Mouse (Mus musculus): ENCODE results near the gene Stk4. TPM values are rescaled to one million over a fixed set of nuclear protein-coding genes. Genes with fewer than 3 reads are reported as not detected.

Stk4 gene
- polyA plus RNA-seq, 1 experiment = 20.9 TPM

DNA sequence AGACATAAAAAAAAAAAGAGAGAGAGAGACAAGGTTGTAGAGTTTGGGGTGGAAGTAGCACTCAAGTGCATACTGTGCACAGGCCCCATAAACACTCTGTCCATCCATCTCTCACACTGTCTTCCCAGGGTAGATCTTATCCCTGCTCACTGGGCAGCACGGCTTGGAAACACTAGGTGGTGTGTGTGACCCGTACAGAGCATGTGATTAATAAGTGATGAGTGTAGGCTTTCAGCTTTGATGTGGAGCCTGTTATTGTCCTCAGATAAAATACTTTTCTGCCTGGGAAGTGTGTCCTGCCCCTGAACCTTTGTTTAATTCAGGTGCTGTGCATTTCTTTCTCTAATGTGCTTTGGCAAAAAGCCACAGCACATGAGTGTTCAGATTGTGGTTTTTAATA, 66.3 kb downstream of the Stk4 start:
- peaks cover 5% of the 10 kb centered on the region; the same call in 1 of the 2 replicates for H3K4me1 ChIP-seq (ENCODE audit: control insufficient read depth, insufficient read depth, low read length)
- no peak overlapping the region for H3K27ac ChIP-seq (ENCODE audit: insufficient read depth, low read length)
- TF ChIP-seq POLR2A (IDR thresholded peaks at IDR 0.05; ENCODE audit: extremely low read depth, insufficient read depth, low read length) = no peak
- peak; percentile 29; the same call in 1 of the 2 replicates for TF ChIP-seq CTCF (IDR thresholded peaks at IDR 0.05; ENCODE audit: extremely low read depth, insufficient read depth, low read length)
- H3K4me3 ChIP-seq (ENCODE audit: insufficient read depth, low read length) = no peak overlapping the region

DNA sequence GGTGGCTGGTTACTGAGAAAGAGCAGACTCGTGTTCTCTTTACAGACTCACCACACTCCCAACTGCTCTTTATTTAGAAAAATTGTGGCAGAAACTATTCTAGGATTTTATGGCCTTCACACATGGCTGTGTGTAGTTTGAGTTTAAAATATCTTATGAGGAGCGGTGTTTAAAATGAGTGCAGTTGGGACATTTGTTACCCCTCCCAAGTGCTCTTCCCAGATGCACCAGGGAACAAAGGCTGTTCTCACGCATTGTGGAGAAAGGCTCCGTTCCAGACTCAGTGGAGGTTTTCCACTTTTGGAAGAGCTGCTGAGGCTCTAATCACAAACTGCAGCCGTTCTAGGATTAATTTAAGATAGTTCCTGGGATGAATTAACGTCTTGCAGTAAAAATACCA, 67.6 kb downstream of the Stk4 start:
- no peak for TF ChIP-seq CTCF (IDR thresholded peaks at IDR 0.05; ENCODE audit: extremely low read depth, insufficient read depth, low read length)
- TF ChIP-seq POLR2A (IDR thresholded peaks at IDR 0.05; ENCODE audit: extremely low read depth, insufficient read depth, low read length) = no peak
- H3K4me1 ChIP-seq (ENCODE audit: control insufficient read depth, insufficient read depth, low read length) = peaks cover 7% of the 10 kb centered on the region; the same call in 1 of the 2 replicates
- no peak overlapping the region for H3K4me3 ChIP-seq (ENCODE audit: insufficient read depth, low read length)
- peak overlapping the region; percentile 80 for H3K27ac ChIP-seq (ENCODE audit: insufficient read depth, low read length)

GRCm38 (mm10) chr2:164142021-164142420, 71.9 kb downstream of the Stk4 start:
- TF ChIP-seq POLR2A (IDR thresholded peaks at IDR 0.05; ENCODE audit: extremely low read depth, insufficient read depth, low read length) (no peak), CTCF (IDR thresholded peaks at IDR 0.05; ENCODE audit: extremely low read depth, insufficient read depth, low read length) (no peak)
- peak overlapping the region; percentile 14 for H3K27ac ChIP-seq (ENCODE audit: insufficient read depth, low read length)
- peaks cover 7% of the 10 kb centered on the region; the same call in 1 of the 2 replicates for H3K4me1 ChIP-seq (ENCODE audit: control insufficient read depth, insufficient read depth, low read length)
- no peak overlapping the region for H3K4me3 ChIP-seq (ENCODE audit: insufficient read depth, low read length)

- Histone ChIP-seq H3K4me3 (ENCODE audit: insufficient read depth, low read length) (no peak overlapping the region), H3K4me1 (ENCODE audit: control insufficient read depth, insufficient read depth, low read length) (peaks cover 2% of the 10 kb centered on the region; the same call in 1 of the 2 replicates), H3K27ac (ENCODE audit: insufficient read depth, low read length) (no peak overlapping the region)
- TF ChIP-seq POLR2A (IDR thresholded peaks at IDR 0.05; ENCODE audit: extremely low read depth, insufficient read depth, low read length) = no peak
Observed at GRCm38 (mm10) chr2:164144025-164144424, 73.9 kb downstream of the Stk4 start.

- H3K4me1 ChIP-seq (ENCODE audit: control insufficient read depth, insufficient read depth, low read length) = peaks cover 2% of the 10 kb centered on the region; the same call in 1 of the 2 replicates
- H3K27ac ChIP-seq (ENCODE audit: insufficient read depth, low read length) = no peak overlapping the region
- TF ChIP-seq POLR2A (IDR thresholded peaks at IDR 0.05; ENCODE audit: extremely low read depth, insufficient read depth, low read length) (no peak), CTCF (IDR thresholded peaks at IDR 0.05; ENCODE audit: extremely low read depth, insufficient read depth, low read length) (no peak)
- no peak overlapping the region for H3K4me3 ChIP-seq (ENCODE audit: insufficient read depth, low read length)
Observed at GRCm38 (mm10) chr2:164144541-164144940, 74.4 kb downstream of the Stk4 start.

GRCm38 (mm10) chr2:164146556-164146955, 76.4 kb downstream of the Stk4 start:
- Histone ChIP-seq H3K27ac (ENCODE audit: insufficient read depth, low read length) (no peak overlapping the region), H3K4me3 (ENCODE audit: insufficient read depth, low read length) (no peak overlapping the region), H3K4me1 (ENCODE audit: control insufficient read depth, insufficient read depth, low read length) (peaks cover 2% of the 10 kb centered on the region; the same call in 1 of the 2 replicates)
- TF ChIP-seq CTCF (IDR thresholded peaks at IDR 0.05; ENCODE audit: extremely low read depth, insufficient read depth, low read length) (no peak), POLR2A (IDR thresholded peaks at IDR 0.05; ENCODE audit: extremely low read depth, insufficient read depth, low read length) (no peak)

- Histone ChIP-seq H3K4me1 (ENCODE audit: control insufficient read depth, insufficient read depth, low read length) (no peaks in the 10 kb centered on the region; the same call in 1 of the 2 replicates), H3K27ac (ENCODE audit: insufficient read depth, low read length) (no peak overlapping the region), H3K4me3 (ENCODE audit: insufficient read depth, low read length) (no peak overlapping the region)
- TF ChIP-seq CTCF (IDR thresholded peaks at IDR 0.05; ENCODE audit: extremely low read depth, insufficient read depth, low read length) = no peak
Observed at GRCm38 (mm10) chr2:164150086-164150760, 80.1 kb downstream of the Stk4 start.

DNA sequence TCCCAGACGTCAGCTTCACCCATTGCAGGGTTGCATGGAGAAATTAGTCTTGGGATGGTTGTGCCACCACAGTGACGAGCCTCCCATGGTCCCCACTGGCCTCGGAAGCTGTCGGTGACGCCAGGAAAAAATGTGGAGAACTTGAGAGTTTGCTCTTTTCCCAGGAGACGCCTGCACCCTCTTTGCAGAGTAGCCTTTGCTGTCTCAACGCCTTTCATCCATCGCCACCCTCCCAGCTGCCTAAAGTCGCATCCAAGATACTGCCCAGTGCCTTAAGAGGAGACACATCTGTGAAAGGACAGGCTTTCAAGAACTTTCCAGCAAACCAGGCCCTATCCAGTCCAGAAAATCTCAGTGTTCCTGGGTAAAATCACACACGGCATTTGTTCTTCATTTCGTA, 82.2 kb downstream of the Stk4 start:
- Histone ChIP-seq H3K27ac (ENCODE audit: insufficient read depth, low read length) (no peak overlapping the region), H3K4me1 (ENCODE audit: control insufficient read depth, insufficient read depth, low read length) (no peaks in the 10 kb centered on the region), H3K4me3 (ENCODE audit: insufficient read depth, low read length) (no peak overlapping the region)
- TF ChIP-seq POLR2A (IDR thresholded peaks at IDR 0.05; ENCODE audit: extremely low read depth, insufficient read depth, low read length) (no peak), CTCF (IDR thresholded peaks at IDR 0.05; ENCODE audit: extremely low read depth, insufficient read depth, low read length) (no peak)

- H3K4me3 ChIP-seq (ENCODE audit: insufficient read depth, low read length) = no peak overlapping the region
- TF ChIP-seq CTCF (IDR thresholded peaks at IDR 0.05; ENCODE audit: extremely low read depth, insufficient read depth, low read length) (no peak), POLR2A (IDR thresholded peaks at IDR 0.05; ENCODE audit: extremely low read depth, insufficient read depth, low read length) (no peak)
- H3K4me1 ChIP-seq (ENCODE audit: control insufficient read depth, insufficient read depth, low read length) = no peaks in the 10 kb centered on the region
- H3K27ac ChIP-seq (ENCODE audit: insufficient read depth, low read length) = no peak overlapping the region
Observed at GRCm38 (mm10) chr2:164154007-164154406, 83.9 kb downstream of the Stk4 start.

DNA sequence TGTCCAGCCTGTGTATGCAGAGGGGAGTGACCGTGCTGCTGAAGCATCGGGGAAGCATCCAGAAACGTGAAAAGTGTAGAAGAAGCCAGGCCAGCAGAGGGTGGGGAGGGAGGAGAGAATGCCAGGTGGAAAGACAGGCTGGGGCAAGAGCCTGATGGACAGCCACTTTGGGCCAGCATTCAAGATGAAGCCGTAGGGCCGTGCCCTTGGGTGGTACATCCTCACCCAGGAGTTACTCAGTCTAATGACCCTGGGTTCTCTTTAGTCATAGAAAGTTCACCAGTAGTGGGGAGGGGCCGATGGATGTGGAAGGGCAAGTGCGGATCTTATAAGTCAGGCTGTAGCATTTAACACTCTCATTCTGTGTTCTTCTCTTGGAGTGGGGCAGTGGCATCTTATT, 86.0 kb downstream of the Stk4 start:
- no peaks in the 10 kb centered on the region for H3K4me1 ChIP-seq (ENCODE audit: control insufficient read depth, insufficient read depth, low read length)
- H3K27ac ChIP-seq (ENCODE audit: insufficient read depth, low read length) = no peak overlapping the region
- no peak for TF ChIP-seq CTCF (IDR thresholded peaks at IDR 0.05; ENCODE audit: extremely low read depth, insufficient read depth, low read length)
- TF ChIP-seq POLR2A (IDR thresholded peaks at IDR 0.05; ENCODE audit: extremely low read depth, insufficient read depth, low read length) = no peak
- H3K4me3 ChIP-seq (ENCODE audit: insufficient read depth, low read length) = no peak overlapping the region

Data from cortical plate, adult 2 months (tissue).